Mouse (Mus musculus) G1E (cell line): ENCODE results near the gene Pofut2.
"Not testable (repeated sequence)": the region's sequence is repeated elsewhere in the genome, so short reads cannot be mapped to it uniquely, and the experiment has no call there.

Source experiments
- CTCF ChIP-seq: IDR thresholded peaks from 2 replicates; pipeline ENCODE4 v1.5.1; 2012; ENCODE audit warnings: low read depth, low read length, inconsistent platforms, mixed read lengths
- GATA1 ChIP-seq: IDR thresholded peaks from 2 replicates; pipeline ENCODE4 v1.6.1; 2012; ENCODE audit warnings: borderline replicate concordance, low read length, inconsistent platforms, mixed read lengths
- GATA2 ChIP-seq: IDR thresholded peaks from 2 replicates; pipeline ENCODE4 v1.6.1; 2012; ENCODE audit warnings: low read depth, low read length, inconsistent platforms, borderline replicate concordance
- POLR2AphosphoS5 ChIP-seq: IDR thresholded peaks from 2 replicates; pipeline ENCODE4 v1.6.1; 2012; ENCODE audit warnings: low read depth, low read length, inconsistent platforms; ENCODE audit not compliant: insufficient replicate concordance
- TAL1 ChIP-seq: conservative IDR thresholded peaks from 2 replicates; pipeline ENCODE4 v1.6.1; 2012; ENCODE audit warnings: low read depth, low read length, inconsistent platforms, mixed read lengths

DNA sequence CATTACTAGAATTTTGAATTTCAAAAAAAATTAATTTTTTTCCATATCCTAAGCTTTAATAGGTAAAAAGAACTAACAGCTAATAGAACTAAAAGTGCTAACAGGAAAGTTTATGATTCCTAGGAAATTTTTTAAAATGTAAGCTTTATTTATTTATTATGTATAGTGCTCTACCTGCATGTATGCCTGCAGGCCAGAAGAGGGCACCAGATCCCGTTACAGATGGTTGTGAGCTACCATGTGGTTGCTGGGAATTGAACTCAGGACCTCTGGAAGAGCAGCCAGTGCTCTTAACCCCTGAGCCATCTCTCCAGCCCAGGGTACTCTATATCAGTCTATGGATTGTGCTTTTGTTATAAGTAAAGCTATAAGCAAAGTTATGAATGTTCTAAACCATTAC lies 23.1 kb downstream of the Pofut2 start:
- not testable (repeated sequence) for TF ChIP-seq CTCF, GATA1, GATA2, TAL1, POLR2AphosphoS5
